Mouse (Mus musculus) liver, embryonic 18 days (tissue): Measurements from ENCODE around the gene Dnmbp. TPM values are rescaled to one million over a fixed set of nuclear protein-coding genes. Genes with fewer than 3 reads are reported as not detected.

Experiments used
- polyA plus RNA-seq: library from polyadenylated mRNA; depleted of rRNA; stranded (reverse); fragments of >200 nt; gene quantifications from 2 replicates; pipeline ENCODE4 v1.2.3, GENCODE M21; 2012; rRNA removed

Dnmbp gene
- polyA plus RNA-seq, result 3.9 and 4.3 TPM in 2 replicates

DNA sequence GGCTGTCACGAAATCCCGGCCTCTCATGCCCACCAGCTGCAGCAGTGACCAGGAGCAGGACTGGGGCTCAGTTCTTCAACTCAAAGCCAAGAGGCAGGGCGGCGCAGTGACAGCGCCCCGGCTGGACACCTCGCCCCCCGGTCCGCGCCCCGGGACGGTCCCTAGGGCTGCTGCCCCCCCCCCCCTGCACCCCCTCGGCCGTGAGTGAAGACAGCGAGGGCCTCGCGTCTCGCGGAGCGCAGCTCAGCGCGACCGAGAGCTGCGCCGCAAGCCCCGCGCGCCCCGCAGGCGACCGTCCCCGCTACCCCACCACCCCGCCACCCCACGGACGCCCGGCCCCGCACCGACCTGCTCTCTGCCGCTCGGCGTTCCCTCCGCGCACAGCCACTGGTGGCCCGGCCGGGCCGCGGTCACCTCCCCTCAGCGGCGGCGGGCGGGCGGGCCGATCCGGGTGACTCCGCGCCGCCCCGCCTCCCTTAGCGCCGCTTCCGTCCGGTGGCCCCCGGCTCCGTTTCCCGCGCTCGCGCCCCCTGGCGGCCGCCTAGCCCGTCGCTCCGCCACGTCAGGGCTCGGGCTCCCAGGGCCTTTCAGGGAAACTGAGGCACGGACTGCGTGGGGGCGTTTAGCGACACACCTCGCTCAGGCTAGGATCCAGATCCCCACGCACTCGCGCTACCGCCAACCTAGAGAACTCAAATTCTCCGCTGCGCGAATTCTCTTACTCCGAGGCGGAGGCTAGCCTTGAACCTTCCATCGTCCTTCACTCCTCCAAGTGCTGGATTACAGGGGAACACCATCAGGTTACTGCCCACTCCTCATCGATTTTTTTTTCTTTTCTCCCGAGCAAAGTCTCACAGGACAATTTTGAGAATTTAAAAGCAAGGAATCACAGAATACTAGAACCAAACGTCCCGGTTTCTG, at the start of gene Dnmbp:
Gene Dnmbp (minus strand): TSS at position 423 of the 921 bp plus-strand sequence.

DNA sequence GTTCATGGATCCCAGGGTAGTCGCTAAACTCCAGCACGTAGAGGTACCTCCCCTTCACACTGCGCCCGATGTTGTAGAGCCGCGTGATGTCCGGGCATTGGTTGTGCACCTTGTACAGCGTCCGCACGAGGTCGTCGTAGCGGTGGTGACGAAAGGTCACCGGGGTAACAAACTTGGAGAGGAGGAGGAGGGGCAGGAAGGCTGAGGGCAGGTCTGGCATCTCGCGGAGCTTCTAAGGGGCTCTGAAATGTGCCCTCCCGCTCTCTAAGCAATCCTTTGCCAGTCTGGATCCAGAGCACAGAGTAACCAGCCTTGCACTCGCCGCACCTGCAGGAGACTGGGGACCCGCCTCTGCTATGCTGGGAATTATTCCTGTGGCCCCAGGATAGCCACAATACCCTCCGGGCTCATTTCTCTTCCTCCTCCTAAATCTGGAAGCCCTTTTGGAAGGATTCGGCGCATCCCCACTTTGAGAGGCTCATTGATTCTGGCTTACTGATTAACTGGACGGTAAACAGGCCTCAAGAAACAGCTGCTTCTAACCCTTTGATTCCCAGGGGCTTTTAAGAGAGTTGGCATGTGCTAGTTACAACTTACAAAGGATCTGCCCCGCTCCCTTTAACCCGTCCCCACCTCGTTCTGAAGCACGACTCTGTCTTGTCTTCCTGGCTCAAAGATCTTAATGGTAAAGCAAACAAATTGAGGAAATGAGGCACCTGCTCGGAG, 46.2 kb upstream of the Dnmbp start, which contains the start of gene Cpn1:
Gene Cpn1 (minus strand): TSS at position 488 of the 726 bp plus-strand sequence.

Other genes with a start within 250 kb of the Dnmbp start
- gene Cutc, start 187.2 kb downstream of the Dnmbp start, polyA plus RNA-seq, result 6.8 and 7.7 TPM in 2 replicates
- 7.9 and 8.9 TPM in 2 replicates for gene Cox15, start 187.2 kb downstream of the Dnmbp start, polyA plus RNA-seq
- 53.0 and 60.0 TPM in 2 replicates for gene Abcc2, start 158.0 kb downstream of the Dnmbp start, polyA plus RNA-seq
- gene Cpn1, start 46.4 kb upstream of the Dnmbp start, polyA plus RNA-seq, result 188 and 210 TPM in 2 replicates
- 43.3 and 68.3 TPM in 2 replicates for gene Cyp2c23, start 89.0 kb upstream of the Dnmbp start, polyA plus RNA-seq
- 14.3 and 14.7 TPM in 2 replicates for gene Erlin1, start 129.6 kb upstream of the Dnmbp start, polyA plus RNA-seq
- gene Chuk, start 167.3 kb upstream of the Dnmbp start, polyA plus RNA-seq, result 29.8 and 29.9 TPM in 2 replicates
- gene Cwf19l1, start 195.7 kb upstream of the Dnmbp start, polyA plus RNA-seq, result 9.8 and 9.9 TPM in 2 replicates
- 24.3 and 26.6 TPM in 2 replicates for gene Bloc1s2, start 206.3 kb upstream of the Dnmbp start, polyA plus RNA-seq